Mouse (Mus musculus): ENCODE data around the gene Rfx4. TPM values are rescaled to one million over a fixed set of nuclear protein-coding genes. Genes with fewer than 3 reads are reported as not detected.

Gene Rfx4
- total and polyA plus RNA-seq, 2 experiments from 2014 or later = 10.2 to 15.0 TPM

DNA sequence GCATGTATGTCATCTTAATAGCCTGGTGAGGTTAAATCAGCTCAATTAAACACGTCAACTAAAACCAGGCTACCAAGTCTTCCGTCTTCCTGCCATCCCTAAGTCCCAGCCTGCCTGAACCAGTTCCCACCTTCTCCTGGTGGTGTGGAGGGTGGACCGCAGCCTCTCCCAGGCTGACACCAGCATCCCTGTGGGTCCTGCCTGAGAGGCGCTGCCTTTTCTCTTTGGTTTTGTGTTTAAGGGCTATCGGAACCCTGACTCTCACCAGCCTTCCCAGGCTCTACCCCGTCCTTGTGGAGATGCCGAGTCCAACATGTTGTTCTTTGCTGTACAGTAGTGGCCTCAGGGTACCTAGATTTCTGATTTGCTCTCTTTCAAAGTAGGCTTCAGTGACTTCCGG is 44.4 kb upstream of the Rfx4 start:
- TF ChIP-seq CTCF (IDR thresholded peaks at IDR 0.05) = 0 out of 2 replicates have a peak, but pooled peaks have one; percentile 4

DNA sequence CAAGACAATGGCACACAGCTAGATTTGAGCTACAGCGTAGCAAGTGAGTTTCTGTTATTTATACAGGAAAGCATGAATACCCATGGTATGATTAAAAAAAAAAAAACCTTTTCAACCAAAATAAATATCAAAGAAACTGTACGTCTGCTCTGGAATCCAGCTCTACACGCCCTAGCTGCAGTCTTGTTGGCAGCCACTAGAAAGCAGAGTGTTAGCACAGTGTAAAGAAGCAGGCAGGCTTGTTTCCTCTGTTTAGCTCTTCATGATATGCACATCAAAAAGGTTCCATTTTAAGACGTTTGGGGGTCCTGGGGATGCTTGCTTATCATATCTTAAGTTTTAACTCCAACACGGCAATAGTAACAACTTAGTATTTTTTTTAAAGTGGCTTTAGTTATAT is 43.9 kb upstream of the Rfx4 start:
- no peaks in the 10 kb centered on the region for H3K27me3 ChIP-seq (ENCODE audit: insufficient read depth, low read length)
- H3K4me2 ChIP-seq (ENCODE audit: low read depth, low read length, poor library complexity, severe bottlenecking) = no peak overlapping the region
- H3K27ac ChIP-seq (ENCODE audit: low read depth, low read length) = no peak overlapping the region
- H3K36me3 ChIP-seq (ENCODE audit: insufficient read depth, low read length) = peaks cover 18% of the 10 kb centered on the region
- H3K4me1 ChIP-seq (ENCODE audit: insufficient read depth, low read length) = no peaks in the 10 kb centered on the region
- peak; percentile 54 for DNase-seq (ENCODE audit: low spot score)
- WGBS = 32% methylated on average over 5 of the region's 5 CpGs
- no peaks in the 10 kb centered on the region for H3K9me3 ChIP-seq (ENCODE audit: low read length)
- H3K4me3 ChIP-seq (ENCODE audit: low read depth, low read length) = no peak overlapping the region
- no peak for ATAC-seq (ENCODE audit: low FRiP score)
- no peak overlapping the region for H3K9ac ChIP-seq (replicated peaks; ENCODE audit: low read length, poor library complexity, severe bottlenecking)
- peak; percentile 66 for TF ChIP-seq CTCF (IDR thresholded peaks at IDR 0.05)

More for the DNA sequence above, 44.4 kb upstream of the Rfx4 start:
- WGBS = 30% methylated on average over 8 of the region's 8 CpGs
- H3K9ac ChIP-seq (replicated peaks; ENCODE audit: low read length, poor library complexity, severe bottlenecking) = no peak overlapping the region
- no peaks in the 10 kb centered on the region for H3K9me3 ChIP-seq (ENCODE audit: low read length)
- H3K27ac ChIP-seq (ENCODE audit: low read depth, low read length) = no peak overlapping the region
- no peaks in the 10 kb centered on the region for H3K27me3 ChIP-seq (ENCODE audit: insufficient read depth, low read length)
- DNase-seq (ENCODE audit: low spot score) (no peak), ATAC-seq (ENCODE audit: low FRiP score) (no peak)
- no peak overlapping the region for H3K4me2 ChIP-seq (ENCODE audit: low read depth, low read length, poor library complexity, severe bottlenecking)
- H3K36me3 ChIP-seq (ENCODE audit: insufficient read depth, low read length) = peaks cover 18% of the 10 kb centered on the region
- no peak overlapping the region for H3K4me3 ChIP-seq (ENCODE audit: low read depth, low read length)
- H3K4me1 ChIP-seq (ENCODE audit: insufficient read depth, low read length) = peaks cover 3% of the 10 kb centered on the region; the same call in 1 of the 2 replicates

DNA sequence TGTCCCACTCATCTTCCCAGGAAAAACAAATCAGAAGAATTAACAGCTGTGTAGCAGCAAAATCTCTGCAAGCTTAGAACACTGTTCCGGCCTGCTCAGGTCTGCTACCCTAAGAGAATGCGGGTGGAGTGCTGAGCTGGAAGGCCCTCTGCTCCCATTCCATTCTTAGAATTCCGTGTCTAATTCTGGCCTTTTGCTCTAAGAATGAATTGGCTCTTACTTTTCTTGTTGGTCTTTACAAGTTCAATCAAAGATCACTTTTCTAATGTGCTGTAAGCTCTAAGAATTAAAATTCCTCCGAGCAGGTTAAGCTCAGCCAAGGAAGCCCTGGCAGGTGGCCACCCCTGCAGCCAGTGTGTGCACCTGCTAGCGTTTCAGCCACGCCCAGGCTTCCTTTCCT is 43.3 kb upstream of the Rfx4 start:
- Histone ChIP-seq H3K36me3 (ENCODE audit: insufficient read depth, low read length) (peaks cover 18% of the 10 kb centered on the region), H3K27me3 (ENCODE audit: insufficient read depth, low read length) (no peaks in the 10 kb centered on the region), H3K4me3 (ENCODE audit: low read depth, low read length) (no peak overlapping the region), H3K9me3 (ENCODE audit: low read length) (no peaks in the 10 kb centered on the region), H3K9ac (replicated peaks; ENCODE audit: low read length, poor library complexity, severe bottlenecking) (no peak overlapping the region), H3K4me2 (ENCODE audit: low read depth, low read length, poor library complexity, severe bottlenecking) (no peak overlapping the region), H3K4me1 (ENCODE audit: insufficient read depth, low read length) (no peaks in the 10 kb centered on the region), H3K27ac (ENCODE audit: low read depth, low read length) (no peak overlapping the region)
- 52% methylated on average over 6 of the region's 6 CpGs for WGBS
- no peak for DNase-seq (ENCODE audit: low spot score)
- no peak for TF ChIP-seq CTCF (IDR thresholded peaks at IDR 0.05)
- no peak for ATAC-seq (ENCODE audit: low FRiP score)

DNA sequence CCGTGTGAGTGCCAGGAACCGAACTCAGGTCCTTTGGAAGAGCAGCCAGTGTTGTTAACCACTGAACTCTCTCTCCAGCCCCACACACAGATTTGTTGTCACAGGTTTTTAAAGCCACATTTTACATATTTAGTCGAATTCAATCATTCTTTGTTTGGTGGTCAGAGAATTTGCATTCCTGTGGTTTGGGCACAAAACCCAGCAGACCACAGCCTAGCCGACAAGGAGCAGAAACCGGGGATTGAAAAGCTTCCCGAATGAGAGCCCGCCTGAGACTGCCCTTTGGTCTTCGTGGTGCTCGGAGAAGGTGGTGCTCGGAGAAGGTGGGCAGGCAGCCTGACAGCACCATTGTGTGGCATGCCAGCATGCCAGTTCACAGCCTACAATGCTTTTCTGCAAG is 42.8 kb upstream of the Rfx4 start:
- no peaks in the 10 kb centered on the region for H3K4me1 ChIP-seq (ENCODE audit: insufficient read depth, low read length)
- H3K36me3 ChIP-seq (ENCODE audit: insufficient read depth, low read length) = peaks cover 21% of the 10 kb centered on the region
- ATAC-seq (ENCODE audit: low FRiP score) (no peak), DNase-seq (ENCODE audit: low spot score) (no peak)
- no peak for TF ChIP-seq CTCF (IDR thresholded peaks at IDR 0.05)
- no peak overlapping the region for H3K4me2 ChIP-seq (ENCODE audit: low read depth, low read length, poor library complexity, severe bottlenecking)
- H3K27ac ChIP-seq (ENCODE audit: low read depth, low read length) = no peak overlapping the region
- no peak overlapping the region for H3K9ac ChIP-seq (replicated peaks; ENCODE audit: low read length, poor library complexity, severe bottlenecking)
- WGBS = 51% methylated on average over 10 of the region's 10 CpGs
- no peaks in the 10 kb centered on the region for H3K9me3 ChIP-seq (ENCODE audit: low read length)
- H3K4me3 ChIP-seq (ENCODE audit: low read depth, low read length) = no peak overlapping the region
- no peaks in the 10 kb centered on the region for H3K27me3 ChIP-seq (ENCODE audit: insufficient read depth, low read length)

DNA sequence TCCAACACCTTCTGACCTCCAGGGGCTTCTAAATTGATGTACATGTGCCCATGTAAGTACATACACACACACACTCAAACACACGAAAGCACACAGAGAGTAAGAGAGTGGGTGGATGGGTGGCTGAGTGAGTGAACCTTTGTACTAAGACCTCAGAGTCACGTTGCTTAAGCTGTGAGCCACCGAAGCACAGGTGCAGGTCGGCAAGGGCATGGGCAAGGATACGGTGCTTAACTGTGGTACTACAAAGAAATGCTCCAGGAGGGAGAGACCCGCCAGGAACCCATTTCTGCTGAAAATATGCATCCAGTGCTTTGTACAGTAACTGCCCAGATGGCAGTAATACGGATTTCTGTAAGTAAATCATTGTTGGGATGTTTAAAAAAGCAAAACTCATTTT is 40.2 kb upstream of the Rfx4 start:
- no peak overlapping the region for H3K4me3 ChIP-seq (ENCODE audit: low read depth, low read length)
- H3K9me3 ChIP-seq (ENCODE audit: low read length) = no peaks in the 10 kb centered on the region
- H3K27me3 ChIP-seq (ENCODE audit: insufficient read depth, low read length) = no peaks in the 10 kb centered on the region
- DNase-seq (ENCODE audit: low spot score) (no peak), ATAC-seq (ENCODE audit: low FRiP score) (no peak)
- 89% methylated on average over 7 of the region's 7 CpGs for WGBS
- H3K9ac ChIP-seq (replicated peaks; ENCODE audit: low read length, poor library complexity, severe bottlenecking) = no peak overlapping the region
- H3K4me2 ChIP-seq (ENCODE audit: low read depth, low read length, poor library complexity, severe bottlenecking) = no peak overlapping the region
- H3K36me3 ChIP-seq (ENCODE audit: insufficient read depth, low read length) = peaks cover 27% of the 10 kb centered on the region
- H3K4me1 ChIP-seq (ENCODE audit: insufficient read depth, low read length) = no peaks in the 10 kb centered on the region
- no peak for TF ChIP-seq CTCF (IDR thresholded peaks at IDR 0.05)
- no peak overlapping the region for H3K27ac ChIP-seq (ENCODE audit: low read depth, low read length)

DNA sequence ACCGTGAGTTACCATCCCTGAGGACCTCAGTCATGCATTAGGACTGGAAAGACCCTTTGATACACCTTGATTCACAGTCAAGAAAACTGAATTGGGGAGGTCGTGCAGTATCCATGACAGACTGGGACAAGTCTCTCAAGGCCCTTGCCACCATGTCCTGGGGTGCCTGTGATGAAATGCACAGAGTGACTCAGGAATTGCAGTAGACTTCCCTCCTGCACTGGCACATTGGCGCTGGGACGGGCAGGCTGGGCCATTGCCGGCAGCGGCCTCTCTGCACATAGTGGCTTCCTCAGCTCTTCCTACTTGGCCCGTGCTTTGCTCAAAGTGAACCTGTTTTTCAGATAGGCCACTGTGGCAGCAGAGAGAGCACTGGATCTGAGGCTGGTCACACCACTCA is 39.3 kb upstream of the Rfx4 start:
- WGBS = 96% methylated on average over 7 of the region's 7 CpGs
- ATAC-seq (ENCODE audit: low FRiP score) (no peak), DNase-seq (ENCODE audit: low spot score) (no peak)
- H3K36me3 ChIP-seq (ENCODE audit: insufficient read depth, low read length) = peaks cover 31% of the 10 kb centered on the region
- H3K27me3 ChIP-seq (ENCODE audit: insufficient read depth, low read length) = no peaks in the 10 kb centered on the region
- no peak overlapping the region for H3K27ac ChIP-seq (ENCODE audit: low read depth, low read length)
- TF ChIP-seq CTCF (IDR thresholded peaks at IDR 0.05) = no peak
- no peaks in the 10 kb centered on the region for H3K4me1 ChIP-seq (ENCODE audit: insufficient read depth, low read length)
- no peak overlapping the region for H3K4me2 ChIP-seq (ENCODE audit: low read depth, low read length, poor library complexity, severe bottlenecking)
- H3K9me3 ChIP-seq (ENCODE audit: low read length) = no peaks in the 10 kb centered on the region
- no peak overlapping the region for H3K4me3 ChIP-seq (ENCODE audit: low read depth, low read length)
- H3K9ac ChIP-seq (replicated peaks; ENCODE audit: low read length, poor library complexity, severe bottlenecking) = no peak overlapping the region

Measured in midbrain, postnatal 0 days (tissue).